Comparison of ENCODE assay signal across 11 mouse cellular contexts in genomic region chr9:96726336-96727131, GRCm38 (mm10). TPM values are rescaled to one million over a fixed set of nuclear protein-coding genes. Genes with fewer than 3 reads are reported as not detected.
DNase-seq lines count a peak whose midpoint lies in the region; ATAC-seq and TF ChIP-seq lines count a peak whose summit lies in the region.
"Had no signal": no experiment of that assay in that cellular context is flagged by ENCODE, and none has a peak within 500 bp of the region (broad histone marks: within the 10 kb centered on the region; RNA-seq: fewer than 3 reads in every experiment).

No protein-coding gene starts in this region.

- H3K36me3 ChIP-seq in kidney, postnatal 0 days (ENCODE audit: insufficient read depth, low read length) = no peaks in the 10 kb centered on the region
- H3K36me3 ChIP-seq in forebrain, embryonic 13.5 days (ENCODE audit: poor library complexity, severe bottlenecking) = no peaks in the 10 kb centered on the region
- no peaks in the 10 kb centered on the region for H3K36me3 ChIP-seq in midbrain, embryonic 13.5 days
- H3K36me3 ChIP-seq: liver, embryonic 13.5 days; stomach, embryonic 15.5 days had no signal

- ATAC-seq in kidney, postnatal 0 days (replicated peaks; ENCODE audit: low FRiP score, low read depth) = no peak
- ATAC-seq in forebrain, embryonic 13.5 days = peak; percentile 50
- ATAC-seq in midbrain, embryonic 13.5 days = peak; percentile 27; the same call in 1 of the 2 replicates
- no peak for ATAC-seq in activated CD4-positive, CD25-positive, alpha-beta regulatory T cell, adult 4 months
- no peak for ATAC-seq in granulocyte monocyte progenitor cell, adult 5-6 weeks (replicated peaks; ENCODE audit: poor library complexity, severe bottlenecking)

- no peak overlapping the region for H3K4me3 ChIP-seq in kidney, postnatal 0 days (replicated peaks; ENCODE audit: low read depth, low read length)
- no peak overlapping the region for H3K4me3 ChIP-seq in forebrain, embryonic 13.5 days
- peak overlapping the region; percentile 5; the same call in 1 of the 2 replicates for H3K4me3 ChIP-seq in midbrain, embryonic 13.5 days (replicated peaks)
- H3K4me3 ChIP-seq: liver, embryonic 13.5 days; stomach, embryonic 15.5 days had no signal

- no peaks in the 10 kb centered on the region for H3K9me3 ChIP-seq in kidney, postnatal 0 days (replicated peaks; ENCODE audit: low read length)
- H3K9me3 ChIP-seq in forebrain, embryonic 13.5 days (replicated peaks) = no peaks in the 10 kb centered on the region
- no peaks in the 10 kb centered on the region for H3K9me3 ChIP-seq in midbrain, embryonic 13.5 days
- H3K9me3 ChIP-seq: liver, embryonic 13.5 days; stomach, embryonic 15.5 days had no signal

- 71% methylated on average over 14 of the region's 14 CpGs for WGBS in kidney, postnatal 0 days
- 23% methylated on average over 14 of the region's 14 CpGs for WGBS in forebrain, embryonic 13.5 days
- WGBS in midbrain, embryonic 13.5 days = 19% methylated on average over 14 of the region's 14 CpGs

- H3K4me2 ChIP-seq in kidney, postnatal 0 days (ENCODE audit: low read length) = no peak overlapping the region
- H3K4me2 ChIP-seq in forebrain, embryonic 13.5 days = peak overlapping the region; percentile 44
- peak overlapping the region; percentile 45 for H3K4me2 ChIP-seq in midbrain, embryonic 13.5 days (replicated peaks)
- H3K4me2 ChIP-seq: liver, embryonic 13.5 days; stomach, embryonic 15.5 days had no signal

- 0 out of 2 replicates have a peak overlapping the region, but pooled peaks have one; percentile 13 for H3K9ac ChIP-seq in kidney, postnatal 0 days (ENCODE audit: low read depth, low read length)
- H3K9ac ChIP-seq in forebrain, embryonic 13.5 days = no peak overlapping the region
- H3K9ac ChIP-seq in midbrain, embryonic 13.5 days (replicated peaks) = peak overlapping the region; percentile 17; the same call in 1 of the 2 replicates
- H3K9ac ChIP-seq: liver, embryonic 13.5 days; stomach, embryonic 15.5 days had no signal

- DNase-seq in kidney, postnatal 0 days (ENCODE audit: low spot score) = no peak
- DNase-seq in kidney, postnatal 14 days = no peak
- peak; percentile 70 for DNase-seq in cerebellum, adult 11-12 months
- DNase-seq in thymus, adult 18-20 months = no peak
- DNase-seq: kidney, adult 8-10 months; liver, embryonic 13.5 days had no signal

- no peak overlapping the region for H3K27ac ChIP-seq in kidney, postnatal 0 days
- H3K27ac ChIP-seq in forebrain, embryonic 13.5 days = peak overlapping the region; percentile 88
- peak overlapping the region; percentile 86 for H3K27ac ChIP-seq in midbrain, embryonic 13.5 days
- H3K27ac ChIP-seq: liver, embryonic 13.5 days; stomach, embryonic 15.5 days had no signal

- no peak for TF ChIP-seq CTCF in kidney, postnatal 0 days (IDR thresholded peaks at IDR 0.05; ENCODE audit: low read depth)

- H3K27me3 ChIP-seq in kidney, postnatal 0 days (ENCODE audit: insufficient read depth, low read length) = no peaks in the 10 kb centered on the region
- H3K27me3 ChIP-seq in forebrain, embryonic 13.5 days = no peaks in the 10 kb centered on the region
- H3K27me3 ChIP-seq in midbrain, embryonic 13.5 days = no peaks in the 10 kb centered on the region
- H3K27me3 ChIP-seq: liver, embryonic 13.5 days; stomach, embryonic 15.5 days had no signal

- 0 out of 2 replicates have a peak, but pooled peaks cover 5% of the 10 kb centered on the region for H3K4me1 ChIP-seq in kidney, postnatal 0 days (replicated peaks; ENCODE audit: insufficient read depth, low read length)
- H3K4me1 ChIP-seq in forebrain, embryonic 13.5 days = peaks cover 51% of the 10 kb centered on the region
- H3K4me1 ChIP-seq in midbrain, embryonic 13.5 days (replicated peaks) = peaks cover 60% of the 10 kb centered on the region

RNA-seq across cellular contexts. Expression of gene Zbtb38, which starts 26.1 kb away (rescaled TPM):
- polyA plus RNA-seq in kidney, postnatal 0 days (2015; fragmentation: Nextera tagmentation; extraction: Ambion mirVana) = 28.3 and 28.5 TPM in 2 replicates
- polyA plus RNA-seq in forebrain, embryonic 13.5 days (2015; fragmentation: Nextera tagmentation; extraction: Ambion mirVana) = 30.5 and 30.8 TPM in 2 replicates
- polyA plus RNA-seq in midbrain, embryonic 13.5 days (2015; fragmentation: Nextera tagmentation; extraction: Ambion mirVana) = 38.0 and 41.1 TPM in 2 replicates
- 10 to 100 TPM; 59.9 to 61.4 TPM for polyA plus RNA-seq in activated CD4-positive, CD25-positive, alpha-beta regulatory T cell, adult 4 months (2017; shearing (Covaris generic))
- total RNA-seq in granulocyte monocyte progenitor cell, adult 5-6 weeks (2014; fragmentation: Nextera tagmentation) = 15.9 and 19.1 TPM in 2 replicates
- 28.0 and 29.0 TPM in 2 replicates for total RNA-seq in granulocyte monocyte progenitor cell, adult 5-6 weeks (2017)

Comparison
In these comparisons a context has a peak if more than half of its experiments do, and no peak if none do; other contexts are left out.
1. ATAC-seq: peak in forebrain, embryonic 13.5 days (single experiment) and midbrain, embryonic 13.5 days (single experiment); none in kidney, postnatal 0 days (single experiment), activated CD4-positive, CD25-positive, alpha-beta regulatory T cell, adult 4 months (single experiment) and granulocyte monocyte progenitor cell, adult 5-6 weeks (single experiment).